Mouse (Mus musculus): Measurements from ENCODE around the gene Gramd1a.

DNA sequence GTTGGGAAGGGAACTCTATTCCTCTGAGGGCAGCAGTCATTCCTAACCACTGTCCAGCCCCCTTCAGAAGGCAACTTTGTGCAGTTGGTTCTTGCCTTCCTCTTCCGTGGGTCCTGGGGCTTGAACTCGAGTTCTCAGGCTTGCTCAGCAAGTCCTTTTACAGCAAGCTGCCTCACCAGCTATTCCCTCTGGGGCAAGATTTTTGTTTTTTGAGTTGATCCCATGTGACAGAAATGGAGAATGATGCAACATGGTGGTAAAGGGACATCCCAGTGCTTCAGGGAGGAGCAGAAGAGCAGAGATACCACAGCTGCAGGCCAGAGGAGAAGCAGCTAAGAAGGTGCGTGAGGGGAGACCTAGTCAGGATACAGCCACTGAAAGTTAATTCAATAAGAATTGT is 19.4 kb upstream of the Gramd1a start:
- TF ChIP-seq CTCF (IDR thresholded peaks at IDR 0.05; ENCODE audit: low read depth, low read length), result no peak
- no peak for TF ChIP-seq TAL1 (conservative IDR thresholded peaks at IDR 0.05; ENCODE audit: low read depth, low read length)
- no peak for TF ChIP-seq POLR2AphosphoS5 (IDR thresholded peaks at IDR 0.05; ENCODE audit: insufficient replicate concordance, low read depth, low read length)
- TF ChIP-seq GATA1 (IDR thresholded peaks at IDR 0.05; ENCODE audit: borderline replicate concordance, low read length), result no peak

All from G1E (cell line).